Mouse (Mus musculus): ENCODE data around the gene Olfr543.

Gene Olfr543

DNA sequence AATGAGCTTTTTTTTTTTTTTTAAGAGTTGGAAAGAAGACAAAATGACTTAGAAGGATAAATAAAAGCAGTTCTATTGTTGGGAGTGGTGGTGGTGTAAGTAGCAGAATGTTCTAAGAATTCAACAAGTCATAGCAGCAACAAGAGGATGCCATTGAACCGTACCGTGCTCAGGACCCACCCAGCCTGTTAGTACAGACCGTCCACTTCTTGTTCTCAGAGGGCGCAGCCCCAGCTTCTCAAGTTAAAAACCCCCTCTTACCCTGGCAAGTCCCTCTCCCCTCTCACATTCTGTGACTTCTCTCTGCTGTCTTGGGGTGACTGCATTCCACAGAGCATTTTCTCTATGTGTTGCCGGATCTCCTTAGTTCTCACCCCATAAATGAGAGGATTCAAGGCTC is 4.9 kb downstream of the Olfr543 start:
- no peak for DNase-seq (ENCODE audit: low read depth, low spot score)

DNA sequence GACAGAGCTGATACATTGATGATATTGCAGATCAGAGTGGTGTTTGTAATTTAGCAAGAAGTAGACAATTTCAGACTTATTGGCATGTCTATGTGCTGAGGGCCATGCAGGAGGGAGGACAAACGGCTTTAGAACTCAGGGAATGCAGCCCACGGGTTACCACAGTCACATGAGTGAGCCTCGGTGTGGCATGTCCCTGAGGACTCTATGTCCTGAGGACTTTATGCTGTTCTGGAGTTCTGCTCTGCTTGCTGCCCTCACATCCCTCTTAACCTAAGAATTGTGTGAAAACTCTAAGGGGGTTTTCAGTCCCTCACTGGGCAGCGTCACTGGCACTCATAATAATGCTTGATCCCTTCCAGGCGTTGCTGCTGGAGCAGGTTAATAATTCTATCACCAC is 8.8 kb downstream of the Olfr543 start:
- DNase-seq (ENCODE audit: low read depth, low spot score) = no peak

DNA sequence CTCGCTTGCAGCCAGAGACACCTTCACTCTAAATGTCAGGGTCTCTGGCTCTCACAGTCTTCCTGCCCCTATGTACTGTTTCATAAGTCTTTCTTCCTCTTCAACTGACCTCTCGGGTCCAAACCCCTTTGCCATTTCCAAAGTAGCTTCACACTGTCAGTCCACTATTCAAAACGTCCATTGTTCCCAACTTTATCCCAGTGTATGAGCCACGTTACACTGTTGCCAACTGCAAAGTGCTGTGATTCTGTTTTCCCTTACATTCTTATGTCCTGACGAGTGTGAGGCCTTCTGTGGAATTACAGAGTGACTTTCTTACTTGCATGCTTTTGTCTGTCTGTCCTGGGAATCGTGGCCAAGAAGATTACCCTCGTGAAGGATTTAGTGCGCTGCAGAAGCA is 13.9 kb downstream of the Olfr543 start:
- DNase-seq (ENCODE audit: low read depth, low spot score) = no peak

GRCm38 (mm10) chr7:102458618-102459380 is 22.7 kb downstream of the Olfr543 start:
- no peak for DNase-seq (ENCODE audit: low read depth, low spot score)

- DNase-seq (ENCODE audit: low read depth, low spot score) = no peak
Observed at GRCm38 (mm10) chr7:102446438-102446837, 35.0 kb downstream of the Olfr543 start.

- no peak for DNase-seq (ENCODE audit: low read depth, low spot score)
Observed at GRCm38 (mm10) chr7:102444301-102444700, 37.2 kb downstream of the Olfr543 start.

DNA sequence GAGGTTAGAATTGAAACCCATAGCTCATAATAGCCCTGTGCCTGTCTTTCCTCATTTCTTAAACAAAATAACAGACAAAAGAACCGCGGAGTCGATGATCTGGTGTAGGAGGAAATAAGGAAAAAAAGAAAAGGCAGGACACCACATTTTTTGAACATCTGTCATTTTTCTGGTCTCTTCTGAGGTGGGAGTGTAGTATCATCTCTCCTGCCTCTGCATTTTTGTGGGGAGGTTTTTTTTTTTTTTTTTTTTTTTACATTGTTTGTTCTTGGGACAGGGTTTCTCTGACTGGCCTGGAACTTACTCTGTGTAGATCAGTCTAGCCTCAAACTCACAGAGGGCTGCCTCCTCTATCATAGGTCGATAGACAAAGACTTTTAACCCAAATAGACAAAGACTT is 39.0 kb downstream of the Olfr543 start:
- no peak for DNase-seq (ENCODE audit: low read depth, low spot score)

GRCm38 (mm10) chr7:102441657-102442391 is 39.7 kb downstream of the Olfr543 start, which contains the start of gene Rrm1:
Rrm1 (plus strand) TSS chr7:102441695.
- peak; percentile 98 for DNase-seq (ENCODE audit: low read depth, low spot score)

GRCm38 (mm10) chr7:102440822-102441656 is 40.4 kb downstream of the Olfr543 start:
- DNase-seq (ENCODE audit: low read depth, low spot score) = no peak

- DNase-seq (ENCODE audit: low read depth, low spot score) = no peak
Observed at GRCm38 (mm10) chr7:102434344-102434743, 47.1 kb downstream of the Olfr543 start.
